Mouse (Mus musculus) adrenal gland, postnatal 4 days (tissue): ENCODE data around the gene Rapgef3. TPM values are rescaled to one million over a fixed set of nuclear protein-coding genes. Genes with fewer than 3 reads are reported as not detected.

Experiments
- DNase-seq, 2 experiments: peaks; one replicate each; pipeline ENCODE4 v3.0.0; 2021 to 2022; ENCODE audit warnings: low spot score in 2 of 2, mixed read lengths in 2 of 2
- long read RNA-seq, 2 experiments: library from polyadenylated mRNA; stranded (forward); transcript quantifications; one replicate each; pipeline ENCODE4 v2.0.0; 2021
- total RNA-seq, 2 experiments: library from RNA; stranded (reverse); gene quantifications; 2 replicates each; pipeline ENCODE4 v1.2.3; 2021

Gene Rapgef3
- total RNA-seq = 10 to 100 TPM; 19.2 to 27.9 TPM
- long read RNA-seq, experiment 1, full-length matches to known transcripts = 7 of 14 reads
- long read RNA-seq, experiment 1, partial matches to known transcripts = 6 of 14 reads
- long read RNA-seq, experiment 1, other reads (novel, unspliced or antisense) = 1 of 14 reads
- long read RNA-seq, experiment 2, full-length matches to known transcripts = 13 of 39 reads
- long read RNA-seq, experiment 2, partial matches to known transcripts = 6 of 39 reads
- long read RNA-seq, experiment 2, other reads (novel, unspliced or antisense) = 20 of 39 reads

DNA sequence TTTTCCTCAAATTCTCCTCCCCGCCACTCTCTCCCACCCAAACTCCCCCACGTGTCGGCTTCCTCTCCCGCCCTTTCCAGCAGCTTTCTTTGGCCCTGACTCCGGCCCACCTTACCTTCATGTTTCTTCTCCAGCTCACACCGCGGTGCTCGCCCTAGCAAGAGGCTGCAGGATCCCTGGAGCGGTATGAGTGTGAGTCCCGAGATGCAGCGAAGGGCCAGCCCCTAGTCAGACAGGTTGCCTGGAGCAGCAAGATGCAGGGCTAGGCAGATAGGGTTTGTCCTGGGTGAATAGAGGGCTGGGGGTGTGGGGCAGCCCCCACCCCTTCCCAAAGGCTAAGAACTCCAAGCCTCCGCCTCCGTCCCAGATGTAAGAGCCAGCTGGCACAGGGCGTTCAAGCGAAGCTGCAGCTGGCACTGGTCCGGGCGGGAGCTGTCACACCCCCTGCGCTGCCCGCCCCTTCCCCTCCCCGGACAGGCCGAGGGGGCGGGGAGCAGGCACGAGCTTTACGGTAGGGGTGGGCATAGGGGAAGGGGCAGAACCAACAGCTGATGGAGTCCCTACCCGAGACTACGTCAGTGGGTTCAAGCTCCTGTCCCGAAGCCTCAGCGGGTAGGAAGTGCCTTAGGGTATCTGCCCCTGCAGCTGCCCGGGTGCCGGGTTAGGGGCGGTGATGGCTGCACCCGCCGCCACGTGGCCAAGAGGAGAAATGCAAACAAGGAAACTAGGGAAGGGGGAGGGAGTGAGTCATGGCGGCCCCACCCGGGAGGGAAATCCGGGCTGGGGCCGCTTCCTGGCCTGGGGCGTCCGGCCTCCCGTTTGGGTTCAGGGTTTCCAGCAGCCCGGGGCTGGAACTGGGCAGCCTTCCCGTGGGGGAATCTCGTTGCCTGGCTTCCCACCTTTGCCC lies at the start of gene Rapgef3:
TSS of gene Rapgef3 (minus strand) at position 693 of the 907 bp plus-strand sequence.
- DNase-seq = peak; percentile 45 to 73

DNA sequence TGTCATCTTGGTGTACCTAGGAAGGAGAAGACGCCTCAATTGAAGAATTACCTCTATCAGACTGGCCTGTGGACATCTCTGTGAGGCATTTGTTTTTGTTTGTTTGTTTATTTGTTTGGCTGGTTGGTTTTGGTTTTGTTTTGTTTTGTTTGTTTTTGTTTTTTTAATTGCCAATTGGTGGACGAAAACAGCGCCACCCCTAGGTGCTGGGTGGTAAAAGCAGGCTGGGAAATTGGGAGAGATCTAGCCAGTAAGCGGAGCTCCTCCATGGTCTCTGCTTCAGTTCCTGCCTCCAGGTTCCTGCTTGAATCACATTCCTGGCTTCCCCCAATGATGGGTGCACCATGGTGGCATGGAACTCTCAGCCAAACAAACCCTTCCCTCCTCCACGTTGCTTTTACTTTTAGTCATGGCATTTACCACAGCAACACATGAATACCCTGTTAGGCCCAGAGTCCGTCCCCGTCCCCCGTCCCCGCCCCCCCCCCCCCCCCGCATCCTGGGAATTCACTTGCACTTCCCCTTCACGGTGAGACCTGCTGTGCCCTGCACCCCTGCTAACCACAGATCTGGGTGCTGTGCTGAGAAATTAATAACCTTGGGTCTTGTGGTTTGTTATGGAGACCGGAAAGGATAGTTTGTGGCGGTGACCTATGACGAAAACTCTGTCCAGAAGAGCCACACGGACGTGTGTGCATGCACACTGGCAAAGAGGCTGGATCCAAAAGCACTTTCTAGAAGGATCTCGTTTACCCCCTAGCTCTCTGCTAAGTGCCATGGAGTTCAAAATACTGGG lies 48.6 kb upstream of the Rapgef3 start:
- no peak for DNase-seq

GRCm38 (mm10) chr15:97815254-97815653 lies 47.5 kb upstream of the Rapgef3 start:
- DNase-seq = no peak

GRCm38 (mm10) chr15:97814703-97815102 lies 46.9 kb upstream of the Rapgef3 start:
- DNase-seq = no peak

DNA sequence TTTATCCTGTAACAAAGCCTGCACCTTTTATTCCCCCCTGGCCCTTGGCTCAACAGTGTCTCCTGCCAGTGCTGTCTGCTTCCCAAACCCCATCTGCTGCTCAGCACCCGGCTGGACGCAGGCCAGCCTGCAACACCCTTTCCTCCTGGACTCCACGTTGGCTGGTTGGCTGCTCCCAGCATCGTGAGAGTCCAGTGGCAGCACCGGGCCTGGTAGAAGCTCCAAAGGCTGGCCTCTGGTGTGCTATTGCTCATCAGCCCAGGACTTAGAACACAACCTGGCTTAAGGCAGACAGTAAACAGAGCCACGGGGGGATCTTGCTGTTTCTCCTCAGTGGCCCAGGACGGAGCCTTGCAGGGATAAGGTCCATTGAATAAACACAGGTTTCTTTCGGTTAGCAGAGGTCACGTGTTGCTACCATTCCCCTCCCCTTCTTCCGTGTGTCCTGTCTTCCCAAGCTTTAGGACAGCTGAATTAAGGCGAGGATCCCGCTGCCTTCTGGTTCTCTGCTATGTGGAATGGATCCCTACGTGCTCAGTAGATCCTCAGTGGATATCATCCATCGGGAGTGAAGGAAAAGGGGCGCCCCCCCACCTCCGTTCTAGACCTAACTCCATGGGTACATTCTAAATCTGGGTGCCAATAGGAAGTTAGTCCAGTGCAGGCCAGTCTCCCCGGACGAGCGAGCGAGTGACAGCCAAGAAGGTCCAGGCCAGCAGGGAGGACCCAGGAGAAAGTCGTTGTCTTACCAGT lies 45.9 kb upstream of the Rapgef3 start:
- DNase-seq = no peak

DNA sequence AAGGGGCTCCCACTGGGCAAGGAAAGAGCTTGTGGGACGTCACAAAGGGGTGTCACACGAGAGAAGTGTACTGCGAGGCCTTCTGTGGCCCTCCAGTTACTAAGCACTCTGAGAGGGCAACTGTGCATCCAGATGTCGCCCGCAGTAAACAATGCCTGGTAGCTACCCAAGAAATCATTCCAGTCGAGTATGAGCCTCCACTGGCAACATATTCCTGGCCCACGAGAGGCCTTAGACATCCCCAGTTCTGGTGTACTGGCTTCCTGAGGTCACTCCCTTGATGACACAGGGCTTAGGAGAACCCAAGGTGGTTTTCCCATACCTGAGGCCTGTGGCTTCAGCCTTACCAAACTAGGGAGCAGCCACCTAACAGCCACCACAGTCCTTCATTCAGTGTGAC lies 45.1 kb upstream of the Rapgef3 start:
- no peak for DNase-seq

DNA sequence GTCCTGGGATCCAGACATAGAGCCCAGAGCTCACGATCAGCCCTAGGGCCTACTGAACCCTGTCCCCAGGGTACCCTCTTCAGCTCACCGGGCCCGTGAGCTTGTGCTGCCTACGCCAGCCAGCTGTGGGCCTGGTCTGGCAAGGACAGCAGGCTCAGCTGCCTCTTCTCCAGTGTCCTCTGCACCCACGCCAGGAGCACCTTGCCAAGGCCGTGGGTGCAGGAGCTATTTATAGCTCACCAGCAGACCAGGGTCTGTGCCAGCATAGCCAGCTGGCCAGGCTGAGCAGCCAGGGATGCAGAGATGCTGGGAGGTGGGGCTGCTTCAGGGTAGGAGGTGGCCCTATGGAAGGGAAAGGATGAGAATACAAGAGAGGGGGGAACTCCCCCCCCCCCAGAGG lies 44.4 kb upstream of the Rapgef3 start:
- no peak for DNase-seq

GRCm38 (mm10) chr15:97811307-97811706 lies 43.5 kb upstream of the Rapgef3 start:
- DNase-seq = no peak

GRCm38 (mm10) chr15:97810399-97810798 lies 42.6 kb upstream of the Rapgef3 start:
- DNase-seq = no peak

DNA sequence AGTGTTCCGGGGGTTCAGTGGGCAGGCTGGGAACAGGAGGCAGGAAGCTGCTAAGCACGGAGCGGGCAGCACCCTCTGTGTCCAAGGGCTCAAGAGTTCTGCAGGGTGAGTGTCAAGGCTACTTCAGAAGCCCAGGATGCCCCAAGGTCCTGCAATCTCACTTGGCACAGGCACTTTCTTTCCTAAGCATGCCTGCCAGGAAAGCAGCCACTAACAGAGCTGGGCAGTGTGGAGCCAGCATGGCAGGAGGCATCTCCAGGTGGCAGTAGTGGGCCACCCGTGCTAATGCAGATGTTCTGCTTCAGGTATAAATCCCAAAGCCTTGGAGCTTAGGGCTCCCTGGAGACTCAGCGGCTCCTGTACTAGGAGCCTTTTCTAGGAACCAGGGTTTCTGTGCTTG lies 42.2 kb upstream of the Rapgef3 start:
- DNase-seq = no peak

DNA sequence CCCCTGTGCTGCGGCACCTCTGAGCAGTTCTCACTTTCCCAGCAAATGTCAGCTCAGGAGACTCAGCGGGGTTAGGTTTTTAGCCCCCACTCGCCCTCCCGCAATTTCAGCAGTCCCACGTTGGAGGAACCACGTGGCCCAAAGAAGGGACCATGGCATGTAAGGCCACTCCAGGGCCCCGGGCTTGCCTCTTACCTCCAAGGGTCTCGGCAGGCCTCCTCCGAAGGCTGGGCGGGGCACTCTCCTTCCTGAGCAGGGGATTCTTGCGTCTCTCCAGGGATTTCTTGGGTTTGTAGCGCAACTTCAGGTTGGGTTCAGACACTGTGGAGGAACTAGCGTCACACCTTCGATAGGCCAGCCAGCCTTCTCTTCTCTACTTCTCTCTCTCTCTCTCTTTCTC lies 41.4 kb upstream of the Rapgef3 start:
- DNase-seq = no peak

DNA sequence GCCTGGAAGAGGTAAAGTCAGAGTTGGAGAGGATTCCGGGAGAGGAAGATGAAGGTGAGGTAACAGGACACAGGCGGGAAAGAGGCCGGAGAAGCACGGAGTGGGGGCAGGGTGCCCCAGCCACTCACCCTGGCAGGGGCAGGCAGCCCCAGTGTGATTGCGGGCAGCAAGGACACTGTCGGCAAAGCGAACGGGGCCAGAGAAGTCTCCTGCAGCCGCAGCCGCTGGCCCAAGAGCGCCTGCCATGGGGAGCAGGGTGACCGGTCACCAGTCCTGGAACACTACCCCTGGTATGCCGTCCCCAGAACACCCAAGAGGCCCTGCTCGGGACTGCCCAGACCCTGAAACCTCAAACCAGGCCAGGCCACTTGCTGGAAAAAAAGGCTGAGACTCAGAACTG lies 40.8 kb upstream of the Rapgef3 start:
- no peak for DNase-seq

DNA sequence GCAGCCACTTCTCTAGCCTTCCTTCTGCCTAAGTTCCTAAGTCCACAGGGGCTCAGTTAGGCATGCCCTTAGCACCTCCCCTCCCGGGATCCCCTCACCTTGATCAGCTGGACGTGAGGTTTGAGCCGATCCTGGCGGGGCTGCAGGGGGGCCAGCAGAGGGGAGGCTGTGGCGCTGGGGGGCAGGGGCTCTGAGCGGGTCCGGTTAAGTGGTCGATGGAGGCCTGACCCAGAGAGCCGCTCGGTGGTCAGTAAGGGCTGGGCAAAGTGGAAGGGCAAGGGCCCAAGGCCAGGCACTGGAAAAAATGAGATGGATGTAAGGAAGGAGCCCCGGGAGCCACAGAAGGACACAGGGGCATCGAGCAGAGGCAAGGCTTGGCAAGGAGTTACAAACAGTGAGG lies 40.1 kb upstream of the Rapgef3 start:
- DNase-seq = no peak

DNA sequence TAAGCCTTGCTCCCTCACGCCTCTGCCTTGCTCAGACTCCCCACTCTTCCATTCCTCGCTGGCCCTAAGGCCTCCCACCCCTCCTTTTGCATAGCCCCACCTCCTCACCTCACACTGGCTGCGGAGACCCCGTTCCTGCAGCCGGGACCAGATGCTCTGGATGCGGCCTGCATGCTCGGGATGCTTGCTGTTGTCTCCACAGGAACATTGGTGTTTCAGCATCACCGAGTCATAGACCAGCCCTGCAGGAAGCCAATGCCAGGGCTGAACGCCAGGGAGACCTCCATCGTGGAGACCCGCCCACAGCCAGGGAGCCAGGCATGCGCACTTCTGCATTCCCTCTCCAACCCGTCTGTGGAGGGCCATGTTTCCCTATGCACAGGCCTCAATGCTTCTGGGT lies 34.8 kb upstream of the Rapgef3 start:
- DNase-seq = no peak

GRCm38 (mm10) chr15:97801811-97802210 lies 34.0 kb upstream of the Rapgef3 start:
- no peak for DNase-seq

DNA sequence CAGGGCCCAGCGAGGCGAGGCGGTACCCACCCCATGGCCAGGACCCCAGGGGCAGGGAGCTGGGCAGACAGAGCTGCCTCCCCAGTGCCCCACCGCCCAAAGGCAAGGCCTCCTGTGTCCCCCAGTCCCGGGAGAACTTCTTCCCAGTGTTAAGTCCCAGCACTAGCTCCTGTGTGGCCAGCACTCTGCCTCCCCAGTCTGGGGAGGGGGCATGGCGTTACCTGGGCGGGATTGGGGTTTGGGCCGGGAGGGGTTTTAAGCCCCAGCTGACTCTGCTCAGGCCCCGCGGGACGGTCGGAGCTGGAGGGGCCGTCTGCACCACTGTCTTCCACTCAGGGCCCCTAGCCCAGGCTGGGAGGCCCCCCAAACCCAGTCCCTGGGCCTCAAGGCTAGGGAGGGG lies 33.1 kb upstream of the Rapgef3 start:
- DNase-seq = no peak

GRCm38 (mm10) chr15:97799446-97799845 lies 31.7 kb upstream of the Rapgef3 start:
- DNase-seq = no peak

- DNase-seq = no peak
These were observed 30.4 kb upstream of the Rapgef3 start for GRCm38 (mm10) chr15:97798134-97798533.

GRCm38 (mm10) chr15:97796674-97797310 lies 29.0 kb upstream of the Rapgef3 start:
- no peak for DNase-seq

- no peak for DNase-seq
These were observed 27.9 kb upstream of the Rapgef3 start for GRCm38 (mm10) chr15:97795559-97796235.
